Mouse (Mus musculus): Measurements from ENCODE around the gene Hist1h2ag. TPM values are rescaled to one million over a fixed set of nuclear protein-coding genes. Genes with fewer than 3 reads are reported as not detected.
A peak's percentile ranks its signal among the peaks of the same experiment; 100 is the strongest.

Hist1h2ag gene
- total RNA-seq, 2 experiments from 2014 or later: 19.5 to 1,306 TPM

- ATAC-seq (replicated peaks; ENCODE audit: low FRiP score, low TSS enrichment, poor library complexity, severe bottlenecking): no peak
Observed at GRCm38 (mm10) chr13:22039364-22039763, 3.4 kb downstream of the Hist1h2ag start.

- no peak for ATAC-seq (replicated peaks; ENCODE audit: low FRiP score, low TSS enrichment, poor library complexity, severe bottlenecking)
Observed at GRCm38 (mm10) chr13:22037415-22037814, 5.3 kb downstream of the Hist1h2ag start.

- ATAC-seq (replicated peaks; ENCODE audit: low FRiP score, low TSS enrichment, poor library complexity, severe bottlenecking): no peak
Observed at GRCm38 (mm10) chr13:22036986-22037385, 5.8 kb downstream of the Hist1h2ag start.

GRCm38 (mm10) chr13:22036149-22036956 is 6.4 kb downstream of the Hist1h2ag start:
- peak; percentile 43 for ATAC-seq (replicated peaks; ENCODE audit: low FRiP score, low TSS enrichment, poor library complexity, severe bottlenecking)

GRCm38 (mm10) chr13:22035267-22036148 is 7.2 kb downstream of the Hist1h2ag start, which contains the start of the genes Hist1h2ah and Hist1h2bk:
Gene Hist1h2ah (minus strand): TSS chr13:22035568.
Gene Hist1h2bk (plus strand): TSS chr13:22035870.
- ATAC-seq (replicated peaks; ENCODE audit: low FRiP score, low TSS enrichment, poor library complexity, severe bottlenecking): peak; percentile 84

GRCm38 (mm10) chr13:22034443-22035266 is 8.1 kb downstream of the Hist1h2ag start:
- ATAC-seq (replicated peaks; ENCODE audit: low FRiP score, low TSS enrichment, poor library complexity, severe bottlenecking): no peak

- ATAC-seq (replicated peaks; ENCODE audit: low FRiP score, low TSS enrichment, poor library complexity, severe bottlenecking): no peak
Observed at GRCm38 (mm10) chr13:22033741-22034442, 8.9 kb downstream of the Hist1h2ag start.

GRCm38 (mm10) chr13:22030493-22030892 is 12.3 kb downstream of the Hist1h2ag start:
- no peak for ATAC-seq (replicated peaks; ENCODE audit: low FRiP score, low TSS enrichment, poor library complexity, severe bottlenecking)

- no peak for ATAC-seq (replicated peaks; ENCODE audit: low FRiP score, low TSS enrichment, poor library complexity, severe bottlenecking)
Observed at GRCm38 (mm10) chr13:22029928-22030327, 12.8 kb downstream of the Hist1h2ag start.

GRCm38 (mm10) chr13:22028673-22029460 is 13.9 kb downstream of the Hist1h2ag start:
- peak; percentile 78 for ATAC-seq (replicated peaks; ENCODE audit: low FRiP score, low TSS enrichment, poor library complexity, severe bottlenecking)

- ATAC-seq (replicated peaks; ENCODE audit: low FRiP score, low TSS enrichment, poor library complexity, severe bottlenecking): no peak
Observed at GRCm38 (mm10) chr13:22026058-22027031, 16.4 kb downstream of the Hist1h2ag start.

GRCm38 (mm10) chr13:22022241-22022640 is 20.5 kb downstream of the Hist1h2ag start:
- ATAC-seq (replicated peaks; ENCODE audit: low FRiP score, low TSS enrichment, poor library complexity, severe bottlenecking): peak; percentile 69

GRCm38 (mm10) chr13:22021581-22021980 is 21.2 kb downstream of the Hist1h2ag start:
- no peak for ATAC-seq (replicated peaks; ENCODE audit: low FRiP score, low TSS enrichment, poor library complexity, severe bottlenecking)

- ATAC-seq (replicated peaks; ENCODE audit: low FRiP score, low TSS enrichment, poor library complexity, severe bottlenecking): peak; percentile 72
Observed at GRCm38 (mm10) chr13:22020901-22021339, 21.8 kb downstream of the Hist1h2ag start.

- peak; percentile 46; the same call in 1 of the 2 replicates for ATAC-seq (replicated peaks; ENCODE audit: low FRiP score, low TSS enrichment, poor library complexity, severe bottlenecking)
Observed at GRCm38 (mm10) chr13:22019934-22020835, 22.6 kb downstream of the Hist1h2ag start.
